Mouse (Mus musculus) cerebellum, adult 2 months (tissue): ENCODE data around the gene Nmi. TPM values are rescaled to one million over a fixed set of nuclear protein-coding genes. Genes with fewer than 3 reads are reported as not detected.

Experiments
- DNase-seq, 2 experiments: peaks; one replicate each; pipeline ENCODE4 v3.0.0; 2021
- H3K27ac ChIP-seq: fragments of 200-500 bp; 2 replicates; pipeline ENCODE4 v1.5.1; 2012; ENCODE audit warnings: low read length, control low read depth, inconsistent platforms; ENCODE audit not compliant: insufficient read depth
- H3K27me3 ChIP-seq: fragments of 200-500 bp; 2 replicates; pipeline ENCODE4 v1.6.1; 2012; ENCODE audit warnings: inconsistent platforms, mild to moderate bottlenecking, low read length, moderate library complexity; ENCODE audit not compliant: control insufficient read depth, insufficient read depth
- H3K4me1 ChIP-seq: fragments of 200-500 bp; 2 replicates; pipeline ENCODE4 v1.6.1; 2011; ENCODE audit warnings: low read length; ENCODE audit not compliant: control insufficient read depth, insufficient read depth
- H3K4me3 ChIP-seq: fragments of 200-500 bp; replicated peaks from 2 replicates; pipeline ENCODE3; 2011; ENCODE audit warnings: mild to moderate bottlenecking, low read depth, low read length, control low read depth; ENCODE audit not compliant: insufficient read depth
- CTCF ChIP-seq: fragments of 200-500 bp; IDR thresholded peaks from 2 replicates; pipeline ENCODE4 v1.5.1; 2011; ENCODE audit warnings: low read depth, mild to moderate bottlenecking, control low read depth, low read length, moderate library complexity, borderline replicate concordance; ENCODE audit not compliant: insufficient read depth
- POLR2A ChIP-seq: fragments of 200-500 bp; IDR thresholded peaks from 2 replicates; pipeline ENCODE4 v1.6.1; 2011; ENCODE audit warnings: low read length, control low read depth, borderline replicate concordance; ENCODE audit not compliant: insufficient read depth
- WGBS: fragments of 180-500 bp; shearing (Covaris S2); methylation state at CpG from one replicate; pipeline ENCODE4 v1.1.7; 2018; 5-methylcytosine and 5-hydroxymethylcytosine counted together
- polyA plus RNA-seq: library from polyadenylated mRNA; depleted of rRNA; stranded (reverse); fragments of >200 nt; gene quantifications from 2 replicates; pipeline ENCODE4 v1.2.3, GENCODE M21; 2012

Gene Nmi
- polyA plus RNA-seq, 1 experiment: 6.7 TPM

DNA sequence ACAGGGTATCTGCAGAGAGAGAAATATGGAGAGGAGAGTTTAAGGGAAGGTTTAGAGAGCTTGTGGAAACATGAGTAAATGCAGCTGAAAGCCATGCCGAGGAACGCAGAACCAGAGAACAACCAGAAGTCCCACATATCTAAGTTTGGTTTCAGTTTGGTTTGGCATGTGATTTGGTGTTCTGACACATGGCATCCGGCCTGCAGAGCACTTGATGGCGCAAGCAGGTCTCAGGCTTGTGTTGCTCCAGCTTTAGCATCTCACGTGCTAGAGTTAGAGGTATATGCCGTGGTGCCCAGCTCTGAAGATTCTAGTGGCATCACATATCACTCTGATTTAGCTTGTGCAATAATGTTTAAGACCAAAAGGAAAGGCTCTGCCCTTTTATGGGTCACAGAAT, 18.2 kb upstream of the Nmi start:
- Histone ChIP-seq H3K27ac (no peak overlapping the region), H3K4me1 (no peaks in the 10 kb centered on the region), H3K4me3 (no peak overlapping the region), H3K27me3 (no peaks in the 10 kb centered on the region)
- DNase-seq: no peak
- WGBS: 94% methylated on average over 6 of the region's 6 CpGs
- no peak for TF ChIP-seq CTCF
- no peak for TF ChIP-seq POLR2A

DNA sequence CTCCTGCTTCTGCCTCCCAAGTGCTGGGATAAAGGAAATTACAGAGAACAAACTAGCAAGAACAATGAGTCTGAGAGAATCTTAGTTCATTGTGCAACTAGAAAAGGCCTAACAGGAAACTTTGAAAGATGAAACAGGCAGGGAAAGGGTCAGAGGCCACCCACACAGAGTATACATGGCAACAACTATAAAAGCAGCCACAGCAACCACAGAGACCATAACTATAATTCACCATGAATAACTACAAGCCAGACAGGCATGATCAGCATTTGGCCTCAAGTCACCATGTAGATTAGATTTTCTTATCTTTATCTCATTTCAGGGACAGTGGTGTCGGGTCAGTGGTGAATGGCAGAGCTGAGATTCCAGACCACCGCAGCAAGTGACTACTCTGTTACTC, 16.3 kb upstream of the Nmi start:
- Histone ChIP-seq H3K27ac (no peak overlapping the region), H3K27me3 (no peaks in the 10 kb centered on the region), H3K4me1 (no peaks in the 10 kb centered on the region), H3K4me3 (no peak overlapping the region)
- WGBS: 94% methylated on average over 2 of the region's 2 CpGs
- TF ChIP-seq POLR2A: no peak
- TF ChIP-seq CTCF: no peak
- no peak for DNase-seq

DNA sequence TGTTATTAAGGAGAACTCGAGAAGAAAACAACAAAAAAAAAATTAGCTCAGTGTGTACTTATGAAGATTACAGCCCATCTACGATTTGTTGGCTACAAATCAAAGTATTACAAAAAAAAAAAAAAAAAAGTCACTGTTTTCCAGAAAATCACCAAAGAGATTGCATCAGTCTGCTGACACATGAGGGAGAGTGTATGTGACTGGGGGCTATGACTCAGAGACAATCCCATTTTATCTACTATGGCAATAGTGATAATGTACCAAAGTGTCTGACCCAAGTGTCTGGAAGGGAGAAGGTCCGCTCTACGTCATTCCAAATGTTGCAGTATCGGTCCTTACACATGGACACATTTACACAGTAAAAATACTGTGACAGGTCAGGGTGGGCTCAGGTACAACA, 13.4 kb upstream of the Nmi start:
- Histone ChIP-seq H3K4me1 (no peaks in the 10 kb centered on the region), H3K4me3 (no peak overlapping the region), H3K27me3 (no peaks in the 10 kb centered on the region), H3K27ac (no peak overlapping the region)
- WGBS: 84% methylated on average over 5 of the region's 5 CpGs
- no peak for DNase-seq
- TF ChIP-seq POLR2A: no peak
- no peak for TF ChIP-seq CTCF

DNA sequence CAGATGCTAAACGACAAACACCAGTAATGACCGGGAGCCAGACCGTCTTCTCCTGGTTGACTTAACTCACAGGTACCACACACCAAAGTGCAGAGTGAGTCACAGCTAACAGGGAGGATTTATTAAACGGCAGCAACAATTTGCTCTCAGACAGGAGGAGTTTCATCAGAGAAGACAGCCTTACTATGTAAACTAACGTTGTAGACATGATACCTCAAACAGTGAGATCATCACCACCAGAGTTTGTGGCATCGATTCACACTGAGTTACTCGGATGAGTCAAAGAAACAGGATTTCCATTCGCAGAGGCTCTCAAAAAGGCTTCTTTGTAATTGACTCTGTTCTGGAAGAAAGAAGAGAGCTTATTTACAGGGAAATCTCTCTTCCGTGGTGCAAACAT, 12.9 kb upstream of the Nmi start:
- Histone ChIP-seq H3K4me3 (no peak overlapping the region), H3K4me1 (no peaks in the 10 kb centered on the region), H3K27ac (no peak overlapping the region), H3K27me3 (no peaks in the 10 kb centered on the region)
- 80% methylated on average over 9 of the region's 9 CpGs for WGBS
- TF ChIP-seq POLR2A: no peak
- TF ChIP-seq CTCF: no peak
- DNase-seq: no peak

DNA sequence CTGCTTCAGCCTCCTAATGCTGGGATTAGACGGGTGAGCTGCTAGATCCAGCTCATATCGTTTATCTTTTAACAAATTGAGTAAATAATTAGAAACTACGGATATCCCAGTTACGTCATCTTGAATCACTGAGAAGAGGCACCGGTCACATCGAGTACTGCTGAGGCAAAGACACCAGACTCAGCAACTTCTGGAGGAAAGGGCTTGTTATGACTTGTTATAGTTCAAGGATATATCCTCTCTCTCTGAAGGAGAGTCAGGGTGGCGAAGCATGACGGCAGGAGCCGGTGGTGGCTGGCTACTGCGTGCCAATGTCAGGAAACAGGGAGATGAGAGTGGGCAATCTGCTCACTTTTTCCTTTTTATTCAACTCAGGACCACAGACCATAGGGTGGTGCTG, 11.9 kb upstream of the Nmi start:
- Histone ChIP-seq H3K27me3 (no peaks in the 10 kb centered on the region), H3K4me3 (no peak overlapping the region), H3K4me1 (no peaks in the 10 kb centered on the region), H3K27ac (no peak overlapping the region)
- 91% methylated on average over 10 of the region's 10 CpGs for WGBS
- TF ChIP-seq CTCF (no peak), POLR2A (no peak)
- no peak for DNase-seq

DNA sequence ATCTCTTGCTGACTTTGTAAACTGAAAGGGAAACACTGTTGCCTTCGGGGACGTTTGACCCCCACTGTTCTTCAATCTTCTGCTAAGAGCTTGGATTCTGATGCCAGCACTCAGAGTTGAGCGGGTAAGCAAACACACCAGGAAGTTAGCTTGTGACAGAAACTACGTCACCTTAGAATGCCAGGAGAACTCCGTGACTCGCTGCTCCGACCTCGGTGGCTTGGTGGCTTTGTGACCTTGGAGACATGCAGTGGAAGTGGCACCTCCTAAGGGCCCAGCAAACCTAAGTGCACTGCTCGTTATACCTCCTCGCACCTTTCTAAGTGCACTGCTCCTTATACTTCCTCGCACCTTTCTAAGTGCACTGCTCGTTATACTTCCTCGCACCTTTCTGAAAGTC, 9.0 kb upstream of the Nmi start:
- 71% methylated on average over 13 of the region's 13 CpGs for WGBS
- no peak overlapping the region for H3K27ac ChIP-seq
- no peaks in the 10 kb centered on the region for H3K27me3 ChIP-seq
- no peak for DNase-seq
- H3K4me1 ChIP-seq: no peaks in the 10 kb centered on the region
- no peak overlapping the region for H3K4me3 ChIP-seq
- TF ChIP-seq POLR2A (no peak), CTCF (no peak)

DNA sequence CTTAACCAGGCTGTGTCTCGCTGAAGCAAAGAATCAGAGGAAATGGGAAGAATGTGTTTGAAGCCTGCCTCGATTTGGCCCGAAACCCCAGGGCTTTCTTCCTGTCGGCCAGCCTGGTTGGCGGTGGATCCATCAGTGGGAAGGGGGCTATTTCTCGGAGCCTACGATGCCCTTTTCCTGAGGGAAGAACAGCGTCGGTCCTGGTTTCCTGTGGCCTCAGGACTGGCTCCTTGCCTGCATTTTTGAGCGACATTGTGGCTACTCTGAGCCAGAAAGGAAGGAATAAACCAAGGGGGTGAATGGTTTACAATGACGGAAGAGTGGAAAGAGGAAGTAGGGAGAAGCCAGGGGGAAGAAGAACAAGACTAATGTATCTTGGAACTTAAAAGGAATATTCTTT, 8.3 kb upstream of the Nmi start:
- peak; percentile 11 to 13 for DNase-seq
- Histone ChIP-seq H3K4me1 (no peaks in the 10 kb centered on the region), H3K27me3 (no peaks in the 10 kb centered on the region), H3K27ac (no peak overlapping the region), H3K4me3 (no peak overlapping the region)
- TF ChIP-seq CTCF: no peak
- TF ChIP-seq POLR2A: no peak
- 11% methylated on average over 11 of the region's 11 CpGs for WGBS

DNA sequence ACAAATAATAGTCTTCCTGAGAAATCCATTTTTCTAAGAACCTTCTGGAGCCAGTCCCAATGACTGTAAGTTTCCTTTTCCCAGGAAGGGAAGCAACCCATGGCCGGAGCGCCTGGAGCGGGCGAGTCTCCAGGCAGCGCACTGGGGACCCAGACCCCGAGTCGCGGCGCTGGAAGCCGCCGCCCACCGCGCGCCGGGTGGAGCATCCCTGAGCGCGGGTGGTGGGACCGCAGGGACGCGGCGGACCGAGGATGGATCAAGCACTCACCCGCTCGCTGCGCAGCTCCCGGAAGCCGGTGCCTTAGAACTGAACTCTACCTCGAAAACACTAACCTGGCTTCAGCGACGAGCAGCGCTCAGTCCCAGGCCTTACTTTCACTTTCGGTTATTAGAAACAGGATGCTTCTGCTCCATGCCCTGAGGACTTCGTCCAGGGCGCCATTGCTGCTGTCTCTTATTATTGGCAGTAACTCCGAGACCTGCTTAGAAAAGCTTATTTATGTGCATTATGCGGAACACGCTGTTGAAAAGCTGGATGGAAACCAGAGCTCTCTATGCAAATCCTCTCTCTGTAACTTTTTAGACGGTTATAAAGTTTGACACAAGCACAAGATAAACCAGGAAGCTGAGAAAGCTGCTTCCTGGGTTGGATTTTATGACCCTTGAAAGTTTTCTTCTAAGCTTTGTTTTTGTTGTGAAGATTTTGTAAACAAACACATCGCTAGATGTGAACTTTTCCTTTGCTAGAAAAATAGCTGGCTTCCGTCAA, 469 bp downstream of the Nmi start:
- DNase-seq: peak; percentile 42 to 59
- Histone ChIP-seq H3K27me3 (no peaks in the 10 kb centered on the region), H3K4me3 (peak overlapping the region; percentile 72), H3K4me1 (no peaks in the 10 kb centered on the region), H3K27ac (peak overlapping the region; percentile 49)
- no peak for TF ChIP-seq POLR2A
- TF ChIP-seq CTCF: no peak
- 3% methylated on average over 40 of the region's 40 CpGs for WGBS

DNA sequence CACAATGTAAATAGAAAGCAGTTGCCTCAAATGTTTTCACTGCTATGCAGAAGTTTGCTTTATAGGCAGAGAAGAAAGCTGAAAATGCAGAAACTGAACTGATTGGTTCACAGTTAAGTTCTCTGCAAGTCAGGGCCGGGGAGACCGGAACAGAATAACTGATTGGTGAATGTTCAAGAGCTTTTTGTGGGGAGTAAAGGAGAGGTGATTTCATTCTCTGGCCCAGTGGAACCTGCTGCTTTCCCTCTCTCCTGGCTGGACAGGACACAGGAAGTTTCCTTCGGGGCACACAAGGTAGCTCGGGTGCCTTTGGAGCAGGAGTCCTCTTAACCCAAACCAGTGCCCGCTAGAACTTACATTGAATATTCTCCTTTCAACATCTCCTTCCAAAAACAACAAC, 1.2 kb downstream of the Nmi start:
- Histone ChIP-seq H3K4me1 (no peaks in the 10 kb centered on the region), H3K27ac (no peak overlapping the region), H3K4me3 (peak overlapping the region; percentile 45), H3K27me3 (no peaks in the 10 kb centered on the region)
- peak; percentile 12 to 31 for DNase-seq
- no peak for TF ChIP-seq CTCF
- no peak for TF ChIP-seq POLR2A
- 10% methylated on average over 5 of the region's 5 CpGs for WGBS
